Mouse (Mus musculus): ENCODE data around the gene Sult1b1.
"Not testable (repeated sequence)": the region's sequence is repeated elsewhere in the genome, so short reads cannot be mapped to it uniquely, and the experiment has no call there.

GRCm38 (mm10) chr5:87486706-87487105 lies 51.3 kb downstream of the Sult1b1 start, which contains the start of gene Gm43638:
- TF ChIP-seq POLR2A (IDR thresholded peaks at IDR 0.05; ENCODE audit: low read depth, low read length); CTCF (IDR thresholded peaks at IDR 0.05; ENCODE audit: extremely low read depth, insufficient read depth, insufficient read length, insufficient replicate concordance): not testable (repeated sequence)
